Mouse (Mus musculus) ES-Bruce4 (cell line): ENCODE measurements around the gene Gcdh.

Source experiments
- CTCF ChIP-seq: IDR thresholded peaks from one replicate; pipeline ENCODE4 v1.8.1; 2011; ENCODE audit warnings: low read depth, low read length
- POLR2A ChIP-seq: IDR thresholded peaks from one replicate; pipeline ENCODE4 v1.8.1; 2011; ENCODE audit warnings: low read length; ENCODE audit not compliant: insufficient read depth

- TF ChIP-seq CTCF (no peak), POLR2A (no peak)
Measured at GRCm38 (mm10) chr8:84871376-84872308, 22.1 kb downstream of the Gcdh start, which contains the start of gene Syce2.
